Mouse (Mus musculus): ENCODE measurements around the gene Tmie. TPM values are rescaled to one million over a fixed set of nuclear protein-coding genes. Genes with fewer than 3 reads are reported as not detected.

Tmie gene
- polyA plus RNA-seq, 1 experiment from 2014 or later = 3.6 TPM

DNA sequence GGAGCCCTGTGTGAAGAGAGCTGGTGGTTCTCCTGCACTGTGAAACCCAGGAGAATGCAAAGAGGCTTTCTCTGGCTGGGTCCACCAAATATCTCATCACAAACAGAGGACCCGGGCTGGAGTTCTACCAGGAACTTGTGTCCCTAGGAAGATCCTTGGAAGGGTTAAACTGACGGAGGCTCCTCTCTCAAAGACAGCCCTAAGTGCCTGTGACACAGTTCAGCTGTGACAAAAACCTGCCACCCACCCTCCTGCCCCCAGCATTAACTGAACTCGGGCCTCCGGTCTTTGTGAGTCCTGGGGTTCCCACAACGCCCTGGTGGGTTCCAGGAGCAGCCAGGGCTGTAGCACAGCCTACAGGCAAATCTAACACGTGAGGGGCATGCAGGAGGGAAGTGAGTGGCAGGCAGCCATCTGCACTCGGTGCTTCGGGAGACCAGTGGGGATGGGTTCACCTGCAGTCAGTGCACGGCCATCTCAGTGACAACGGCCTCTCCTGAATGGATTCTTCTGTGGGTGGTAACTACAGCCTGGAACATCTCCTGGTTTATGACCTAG lies 19.6 kb upstream of the Tmie start:
- Histone ChIP-seq H3K9ac (replicated peaks; ENCODE audit: low read depth) (no peak overlapping the region), H3K27me3 (replicated peaks; ENCODE audit: insufficient read depth, low read length) (no peaks in the 10 kb centered on the region), H3K9me3 (ENCODE audit: low read length) (no peaks in the 10 kb centered on the region), H3K4me3 (ENCODE audit: low read depth, low read length) (no peak overlapping the region), H3K4me2 (replicated peaks; ENCODE audit: low read depth, low read length) (no peak overlapping the region), H3K4me1 (ENCODE audit: insufficient read depth, low read depth, low read length) (no peaks in the 10 kb centered on the region), H3K36me3 (ENCODE audit: insufficient read depth, low read length) (no peaks in the 10 kb centered on the region), H3K27ac (ENCODE audit: low read length) (no peak overlapping the region)
- no peak for ATAC-seq
- WGBS = 46% methylated on average over 10 of the region's 10 CpGs
- DNase-seq (ENCODE audit: low spot score) = peak; percentile 58
- TF ChIP-seq CTCF (IDR thresholded peaks at IDR 0.05) = no peak

DNA sequence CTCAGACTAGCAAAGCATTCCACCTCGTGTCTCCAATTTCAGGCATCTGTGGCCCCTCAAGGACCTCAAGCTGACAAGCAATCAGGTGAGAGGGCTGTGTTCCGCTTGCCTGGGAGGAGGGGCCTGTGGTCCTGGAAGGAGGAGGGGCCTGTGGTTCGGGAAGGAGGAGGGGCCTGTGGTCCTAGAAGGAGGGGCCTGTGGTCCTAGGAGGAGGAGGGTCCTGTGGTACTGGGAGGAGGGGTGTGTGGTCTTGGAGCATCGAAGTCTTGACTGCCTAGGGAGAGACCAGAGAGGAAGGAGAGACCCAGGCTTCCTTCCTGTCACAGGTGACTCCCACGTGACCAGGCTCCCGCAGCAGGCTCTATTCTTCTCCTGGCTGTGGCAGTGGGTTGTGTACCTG lies 16.7 kb upstream of the Tmie start:
- Histone ChIP-seq H3K36me3 (ENCODE audit: insufficient read depth, low read length) (0 out of 2 replicates have a peak, but pooled peaks cover 4% of the 10 kb centered on the region), H3K9ac (replicated peaks; ENCODE audit: low read depth) (no peak overlapping the region), H3K27me3 (replicated peaks; ENCODE audit: insufficient read depth, low read length) (no peaks in the 10 kb centered on the region), H3K9me3 (ENCODE audit: low read length) (no peaks in the 10 kb centered on the region), H3K4me2 (replicated peaks; ENCODE audit: low read depth, low read length) (no peak overlapping the region), H3K4me3 (ENCODE audit: low read depth, low read length) (no peak overlapping the region), H3K4me1 (ENCODE audit: insufficient read depth, low read depth, low read length) (no peaks in the 10 kb centered on the region), H3K27ac (ENCODE audit: low read length) (no peak overlapping the region)
- TF ChIP-seq EP300 (IDR thresholded peaks at IDR 0.05) = no peak
- TF ChIP-seq CTCF (IDR thresholded peaks at IDR 0.05) = no peak
- ATAC-seq (peak; percentile 8; the same call in 1 of the 2 replicates), DNase-seq (ENCODE audit: low spot score) (peak; percentile 31)
- WGBS = 15% methylated on average over 6 of the region's 6 CpGs

DNA sequence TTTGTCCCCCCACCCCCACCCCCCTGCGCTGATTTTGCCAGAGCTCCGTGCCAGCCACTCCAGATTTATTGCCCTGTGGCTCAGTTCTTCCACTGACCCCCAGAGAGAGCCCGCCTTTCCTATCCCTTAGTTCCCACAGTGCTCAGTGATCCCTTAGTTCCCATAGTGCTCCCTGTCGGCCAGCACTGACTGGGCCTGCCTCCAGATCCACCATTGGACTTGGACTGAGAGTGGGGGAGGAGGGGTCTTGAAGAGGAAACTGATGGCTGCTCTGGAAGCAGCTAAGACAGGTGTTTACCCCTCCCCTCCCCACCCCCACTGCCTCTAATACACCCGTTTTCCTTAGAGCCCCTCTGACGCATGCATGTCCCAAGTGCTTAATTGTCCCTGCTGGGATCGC lies 16.1 kb upstream of the Tmie start:
- no peaks in the 10 kb centered on the region; the same call in 1 of the 2 replicates for H3K4me1 ChIP-seq (ENCODE audit: insufficient read depth, low read depth, low read length)
- 40% methylated on average over 7 of the region's 7 CpGs for WGBS
- no peak overlapping the region for H3K4me2 ChIP-seq (replicated peaks; ENCODE audit: low read depth, low read length)
- H3K36me3 ChIP-seq (ENCODE audit: insufficient read depth, low read length) = 0 out of 2 replicates have a peak, but pooled peaks cover 4% of the 10 kb centered on the region
- no peak overlapping the region for H3K4me3 ChIP-seq (ENCODE audit: low read depth, low read length)
- ATAC-seq (no peak), DNase-seq (ENCODE audit: low spot score) (no peak)
- no peak overlapping the region for H3K9ac ChIP-seq (replicated peaks; ENCODE audit: low read depth)
- TF ChIP-seq EP300 (IDR thresholded peaks at IDR 0.05) = no peak
- TF ChIP-seq CTCF (IDR thresholded peaks at IDR 0.05) = no peak
- no peaks in the 10 kb centered on the region for H3K9me3 ChIP-seq (ENCODE audit: low read length)
- H3K27ac ChIP-seq (ENCODE audit: low read length) = no peak overlapping the region
- no peaks in the 10 kb centered on the region for H3K27me3 ChIP-seq (replicated peaks; ENCODE audit: insufficient read depth, low read length)

DNA sequence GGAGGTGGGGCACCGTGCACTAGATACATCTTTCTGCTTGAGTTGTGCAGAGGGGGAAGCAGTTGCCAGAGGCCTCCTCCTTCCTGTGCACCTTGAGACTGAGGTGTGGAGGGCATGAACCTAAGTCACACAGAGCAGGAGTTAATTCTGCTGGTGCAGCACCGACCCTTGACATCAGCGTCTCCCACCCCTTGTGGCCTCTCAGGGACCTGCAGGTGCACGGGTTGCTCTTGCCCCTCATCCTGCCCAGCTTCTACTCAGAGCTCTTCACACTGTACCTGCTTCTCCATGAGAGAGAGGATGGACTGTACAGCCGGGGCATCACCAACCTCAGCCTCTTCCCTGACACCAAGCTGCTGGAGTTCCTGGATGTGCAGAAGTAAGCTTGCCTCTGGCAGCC lies 15.6 kb upstream of the Tmie start:
- no peak for TF ChIP-seq EP300 (IDR thresholded peaks at IDR 0.05)
- peak; percentile 17; the same call in 1 of the 2 replicates for TF ChIP-seq CTCF (IDR thresholded peaks at IDR 0.05)
- DNase-seq (ENCODE audit: low spot score) (no peak), ATAC-seq (no peak)
- Histone ChIP-seq H3K9me3 (ENCODE audit: low read length) (no peaks in the 10 kb centered on the region), H3K4me2 (replicated peaks; ENCODE audit: low read depth, low read length) (no peak overlapping the region), H3K4me1 (ENCODE audit: insufficient read depth, low read depth, low read length) (no peaks in the 10 kb centered on the region; the same call in 1 of the 2 replicates), H3K27me3 (replicated peaks; ENCODE audit: insufficient read depth, low read length) (no peaks in the 10 kb centered on the region), H3K4me3 (ENCODE audit: low read depth, low read length) (no peak overlapping the region), H3K9ac (replicated peaks; ENCODE audit: low read depth) (no peak overlapping the region), H3K36me3 (ENCODE audit: insufficient read depth, low read length) (peaks cover 8% of the 10 kb centered on the region; the same call in 1 of the 2 replicates), H3K27ac (ENCODE audit: low read length) (no peak overlapping the region)
- 54% methylated on average over 5 of the region's 5 CpGs for WGBS

DNA sequence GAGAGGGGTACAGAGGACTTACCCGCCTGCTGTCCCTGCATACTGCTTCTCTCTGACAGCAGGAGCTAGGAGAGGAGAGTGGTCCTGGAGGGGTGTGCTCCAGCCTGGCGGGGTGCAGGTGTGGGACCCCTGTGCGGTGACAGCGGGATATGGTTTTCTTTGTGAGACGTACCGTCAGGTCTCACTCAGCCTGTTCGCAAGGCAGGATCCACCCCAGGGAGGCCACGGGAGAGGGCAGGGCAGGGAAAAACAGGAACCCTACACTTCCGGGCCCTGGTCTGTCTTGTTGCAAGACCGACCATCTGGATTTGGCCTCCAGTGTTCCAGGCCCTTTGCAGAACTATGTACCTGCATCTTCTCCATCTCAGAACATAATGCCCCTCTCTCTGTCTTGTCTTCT lies 13.5 kb upstream of the Tmie start:
- WGBS = 62% methylated on average over 10 of the region's 10 CpGs
- Histone ChIP-seq H3K4me3 (ENCODE audit: low read depth, low read length) (no peak overlapping the region), H3K27ac (ENCODE audit: low read length) (no peak overlapping the region), H3K9me3 (ENCODE audit: low read length) (no peaks in the 10 kb centered on the region), H3K4me2 (replicated peaks; ENCODE audit: low read depth, low read length) (no peak overlapping the region), H3K36me3 (ENCODE audit: insufficient read depth, low read length) (peaks cover 12% of the 10 kb centered on the region; the same call in 1 of the 2 replicates), H3K27me3 (replicated peaks; ENCODE audit: insufficient read depth, low read length) (no peaks in the 10 kb centered on the region), H3K9ac (replicated peaks; ENCODE audit: low read depth) (no peak overlapping the region), H3K4me1 (ENCODE audit: insufficient read depth, low read depth, low read length) (no peaks in the 10 kb centered on the region; the same call in 1 of the 2 replicates)
- no peak for TF ChIP-seq CTCF (IDR thresholded peaks at IDR 0.05)
- TF ChIP-seq EP300 (IDR thresholded peaks at IDR 0.05) = no peak
- ATAC-seq (no peak), DNase-seq (ENCODE audit: low spot score) (no peak)

DNA sequence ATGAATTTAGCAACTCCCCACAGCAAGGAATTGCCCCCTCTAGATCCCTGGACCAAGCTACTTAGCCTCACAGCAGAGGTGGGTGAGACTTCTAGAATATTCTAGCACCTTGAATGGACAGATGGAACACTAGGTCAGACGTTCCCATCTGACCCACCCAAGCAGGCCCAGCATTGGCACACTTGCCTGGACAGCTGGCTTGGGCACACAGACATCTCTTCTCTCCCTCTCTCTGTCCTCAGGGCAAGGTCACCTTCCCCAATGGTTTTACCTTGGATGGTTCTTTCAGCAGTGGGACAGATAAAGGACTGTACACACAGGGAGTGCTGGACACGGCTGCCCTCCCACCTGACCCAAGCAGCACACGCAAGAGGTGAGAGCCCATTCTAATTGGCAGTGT lies 12.6 kb upstream of the Tmie start:
- TF ChIP-seq EP300 (IDR thresholded peaks at IDR 0.05) (no peak), CTCF (IDR thresholded peaks at IDR 0.05) (no peak)
- H3K9me3 ChIP-seq (ENCODE audit: low read length) = no peaks in the 10 kb centered on the region

More for the DNA sequence above, 12.6 kb upstream of the Tmie start:
- H3K36me3 ChIP-seq (ENCODE audit: insufficient read depth, low read length) = peaks cover 12% of the 10 kb centered on the region; the same call in 1 of the 2 replicates
- ATAC-seq (no peak), DNase-seq (ENCODE audit: low spot score) (no peak)
- no peak overlapping the region for H3K27ac ChIP-seq (ENCODE audit: low read length)
- H3K4me2 ChIP-seq (replicated peaks; ENCODE audit: low read depth, low read length) = no peak overlapping the region
- WGBS = 76% methylated on average over 3 of the region's 3 CpGs
- no peaks in the 10 kb centered on the region for H3K27me3 ChIP-seq (replicated peaks; ENCODE audit: insufficient read depth, low read length)
- no peak overlapping the region for H3K9ac ChIP-seq (replicated peaks; ENCODE audit: low read depth)
- H3K4me3 ChIP-seq (ENCODE audit: low read depth, low read length) = no peak overlapping the region
- no peaks in the 10 kb centered on the region; the same call in 1 of the 2 replicates for H3K4me1 ChIP-seq (ENCODE audit: insufficient read depth, low read depth, low read length)
